7 mouse cellular contexts compared by ENCODE assay signal in the genomic region with DNA sequence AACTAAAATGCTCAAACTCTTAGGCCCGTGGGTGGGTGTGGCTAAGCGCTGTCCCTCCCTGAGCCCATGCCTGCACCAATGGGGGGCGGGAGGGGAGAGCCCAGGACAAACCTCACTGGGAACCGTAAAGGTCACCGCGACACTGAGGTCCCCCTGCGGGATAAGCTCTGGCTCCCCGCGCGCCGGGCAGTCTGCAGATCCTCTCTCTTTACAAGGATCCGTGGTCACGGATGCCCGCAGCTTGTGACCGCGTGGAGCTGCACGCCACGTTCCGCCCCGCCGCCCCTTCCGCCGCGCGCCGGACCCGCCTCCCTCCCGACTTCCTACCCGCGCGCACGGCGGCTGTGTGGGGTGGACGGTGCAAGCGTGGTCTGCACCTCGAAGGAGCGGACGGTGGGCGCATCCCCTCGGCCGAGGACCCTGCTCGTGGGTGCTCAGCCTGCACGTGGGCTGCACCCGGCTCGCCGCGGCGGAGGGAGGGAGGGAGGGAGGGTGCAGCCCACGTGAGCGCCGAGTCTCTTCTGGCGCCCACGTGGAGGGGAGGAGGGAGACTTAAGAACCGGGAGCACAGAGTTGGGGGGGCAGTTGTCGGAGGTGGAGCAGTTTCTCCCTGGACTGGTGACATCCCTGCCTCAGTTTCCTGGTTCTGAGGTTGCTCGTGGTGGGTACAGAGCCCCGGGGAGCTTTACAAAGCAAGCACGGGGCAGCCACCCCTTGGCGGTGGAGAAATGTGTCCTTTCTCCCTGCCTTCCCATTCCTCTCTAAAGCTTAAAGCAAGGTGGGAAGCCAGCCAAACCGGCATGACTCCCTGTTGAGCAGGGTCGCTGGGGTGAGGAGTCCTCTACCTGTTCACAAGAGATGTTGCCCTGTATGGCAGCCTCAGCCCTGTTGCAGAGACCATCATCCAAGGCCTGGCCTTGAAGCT. TPM values are rescaled to one million over a fixed set of nuclear protein-coding genes. Genes with fewer than 3 reads are reported as not detected.
DNase-seq lines count a peak whose midpoint lies in the region; ATAC-seq lines count a peak whose summit lies in the region.

No protein-coding gene starts in this region.

- peak overlapping the region; percentile 70 for H3K4me3 ChIP-seq in limb, embryonic 12.5 days (replicated peaks)
- H3K4me3 ChIP-seq in midbrain, embryonic 14.5 days (replicated peaks; ENCODE audit: low read depth, low read length): peak overlapping the region; percentile 58

- no peaks in the 10 kb centered on the region for H3K27me3 ChIP-seq in limb, embryonic 12.5 days
- H3K27me3 ChIP-seq in midbrain, embryonic 14.5 days (ENCODE audit: control insufficient read depth, insufficient read depth, low read length): no peaks in the 10 kb centered on the region

- DNase-seq in adrenal gland, adult (ENCODE audit: inconsistent age in 2 of 2, low spot score in 1 of 2): peak; percentile 77 to 89
- DNase-seq in embryo, embryonic 10 days (ENCODE audit: low spot score): peak; percentile 88
- peak; percentile 60 for DNase-seq in kidney, adult 11 months
- peak; percentile 73 for DNase-seq in midbrain, embryonic 14.5 days
- peak; percentile 17 to 38 for DNase-seq in spleen, adult 18-20 months

- H3K27ac ChIP-seq in limb, embryonic 12.5 days: peak overlapping the region; percentile 79
- no peak overlapping the region for H3K27ac ChIP-seq in midbrain, embryonic 14.5 days (replicated peaks; ENCODE audit: low read depth, low read length)

- peaks cover 26% of the 10 kb centered on the region for H3K36me3 ChIP-seq in limb, embryonic 12.5 days
- no peaks in the 10 kb centered on the region for H3K36me3 ChIP-seq in midbrain, embryonic 14.5 days (ENCODE audit: control insufficient read depth, insufficient read depth, low read length)

- H3K9ac ChIP-seq in limb, embryonic 12.5 days (replicated peaks): peak overlapping the region; percentile 78
- peak overlapping the region; percentile 61 for H3K9ac ChIP-seq in midbrain, embryonic 14.5 days (replicated peaks; ENCODE audit: low read length)

- peaks cover 8% of the 10 kb centered on the region; the same call in 1 of the 2 replicates for H3K9me3 ChIP-seq in limb, embryonic 12.5 days
- H3K9me3 ChIP-seq in midbrain, embryonic 14.5 days (ENCODE audit: control insufficient read depth, low read length): no peaks in the 10 kb centered on the region

- peak; percentile 94 for ATAC-seq in granulocyte monocyte progenitor cell, adult 5-6 weeks (replicated peaks; ENCODE audit: poor library complexity, severe bottlenecking)
- ATAC-seq in limb, embryonic 12.5 days (ENCODE audit: insufficient number of reproducible peaks, insufficient read depth, low FRiP score, low TSS enrichment, low read depth): peak; percentile 92
- peak; percentile 85 for ATAC-seq in midbrain, embryonic 14.5 days (ENCODE audit: low FRiP score, low TSS enrichment)

- H3K4me2 ChIP-seq in limb, embryonic 12.5 days: peak overlapping the region; percentile 77
- H3K4me2 ChIP-seq in midbrain, embryonic 14.5 days (ENCODE audit: low read length): peak overlapping the region; percentile 66

- peaks cover 7% of the 10 kb centered on the region; the same call in 1 of the 2 replicates for H3K4me1 ChIP-seq in limb, embryonic 12.5 days (replicated peaks)
- no peaks in the 10 kb centered on the region; the same call in 1 of the 2 replicates for H3K4me1 ChIP-seq in midbrain, embryonic 14.5 days (ENCODE audit: control insufficient read depth, insufficient read depth, low read length)

- WGBS in limb, embryonic 12.5 days: under 1% methylated on average over 60 of the region's 61 CpGs
- WGBS in midbrain, embryonic 14.5 days: under 1% methylated on average over 54 of the region's 61 CpGs

RNA-seq across cellular contexts. Expression of gene Dctd, which starts 11.2 kb away (rescaled TPM):
- 46.2 and 57.1 TPM in 2 replicates for total RNA-seq in granulocyte monocyte progenitor cell, adult 5-6 weeks (2014; fragmentation: Nextera tagmentation)
- total RNA-seq in granulocyte monocyte progenitor cell, adult 5-6 weeks (2017): 53.6 and 56.3 TPM in 2 replicates
- polyA plus RNA-seq in limb, embryonic 12.5 days (2016; fragmentation: Nextera tagmentation; extraction: Ambion mirVana): 34.3 and 39.1 TPM in 2 replicates
- 10.4 and 11.4 TPM in 2 replicates for polyA plus RNA-seq in midbrain, embryonic 14.5 days (2014; fragmentation: Nextera tagmentation; extraction: Ambion mirVana)

Comparison
In these comparisons a context has a peak if more than half of its experiments do, and no peak if none do; other contexts are left out.
1. DNase-seq: peak in every context shown above with its lines; median percentile 88 in embryo, embryonic 10 days; 83 in adrenal gland, adult; 73 in midbrain, embryonic 14.5 days; 60 in kidney, adult 11 months; 28 in spleen, adult 18-20 months.